Mouse (Mus musculus) embryonic facial prominence, embryonic 15.5 days (tissue): Measurements from ENCODE around the gene Chn2. TPM values are rescaled to one million over a fixed set of nuclear protein-coding genes. Genes with fewer than 3 reads are reported as not detected.

Source experiments
- ATAC-seq: fragments of 200-750 bp; cut with Nextera tagmentation; 2 replicates; pipeline ENCODE4 v1.8.0; 2017; ENCODE audit warnings: low read depth, moderate TSS enrichment; ENCODE audit not compliant: insufficient number of reproducible peaks, low FRiP score, low TSS enrichment
- H3K27ac ChIP-seq: fragments of 300-500 bp; sonication (generic); replicated peaks from 2 replicates; pipeline ENCODE4 v1.5.1; 2015; ENCODE audit warnings: mild to moderate bottlenecking, inconsistent platforms
- H3K27me3 ChIP-seq: fragments of 300-500 bp; sonication (generic); 2 replicates; pipeline ENCODE4 v1.6.1; 2015; ENCODE audit warnings: inconsistent platforms
- H3K36me3 ChIP-seq: fragments of 300-500 bp; sonication (generic); 2 replicates; pipeline ENCODE4 v1.6.1; 2015; ENCODE audit warnings: mild to moderate bottlenecking, inconsistent platforms
- H3K4me1 ChIP-seq: fragments of 300-500 bp; sonication (generic); 2 replicates; pipeline ENCODE4 v1.6.1; 2015; ENCODE audit warnings: inconsistent platforms
- H3K4me2 ChIP-seq: fragments of 300-500 bp; sonication (generic); replicated peaks from 2 replicates; pipeline ENCODE4 v1.6.1; 2015; ENCODE audit warnings: mild to moderate bottlenecking, inconsistent platforms
- H3K4me3 ChIP-seq: fragments of 300-500 bp; sonication (generic); replicated peaks from 2 replicates; pipeline ENCODE4 v1.5.1; 2015; ENCODE audit warnings: mild to moderate bottlenecking, inconsistent platforms
- H3K9ac ChIP-seq: fragments of 300-500 bp; sonication (generic); 2 replicates; pipeline ENCODE4 v1.6.1; 2015; ENCODE audit warnings: inconsistent platforms
- H3K9me3 ChIP-seq: fragments of 300-500 bp; sonication (generic); replicated peaks from 2 replicates; pipeline ENCODE4 v1.6.1; 2016; ENCODE audit warnings: inconsistent platforms
- WGBS: fragments of 180-500 bp; shearing (Covaris S2); methylation state at CpG from one replicate; pipeline ENCODE4 v1.1.7; 2015; 5-methylcytosine and 5-hydroxymethylcytosine counted together
- polyA plus RNA-seq: library from polyadenylated mRNA; unstranded; fragments of >200 nt; fragmentation: Nextera tagmentation; extraction: Ambion mirVana; gene quantifications from 2 replicates; pipeline ENCODE4 v1.2.1, GENCODE M21; 2015

Gene Chn2
- polyA plus RNA-seq, 1 experiment from 2014 or later, result 12.2 TPM

- ATAC-seq, result peak; percentile 63; the same call in 1 of the 2 replicates
- no peak overlapping the region; the same call in 1 of the 2 replicates for H3K27ac ChIP-seq
- peaks cover 17% of the 10 kb centered on the region for H3K4me1 ChIP-seq
- H3K4me3 ChIP-seq, result 0 out of 2 replicates have a peak overlapping the region, but pooled peaks have one; percentile 3
- no peak overlapping the region for H3K9ac ChIP-seq
- H3K27me3 ChIP-seq, result no peaks in the 10 kb centered on the region
- H3K9me3 ChIP-seq, result no peaks in the 10 kb centered on the region
- H3K36me3 ChIP-seq, result no peaks in the 10 kb centered on the region
- H3K4me2 ChIP-seq, result no peak overlapping the region
- 40% methylated on average over 14 of the region's 14 CpGs for WGBS
Observed at GRCm38 (mm10) chr6:54272556-54273378, 233.4 kb downstream of the Chn2 start.

GRCm38 (mm10) chr6:54273379-54273730 is 234.0 kb downstream of the Chn2 start:
- Histone ChIP-seq H3K27me3 (no peaks in the 10 kb centered on the region), H3K9ac (no peak overlapping the region), H3K4me3 (no peak overlapping the region), H3K4me1 (peaks cover 23% of the 10 kb centered on the region), H3K9me3 (no peaks in the 10 kb centered on the region), H3K36me3 (no peaks in the 10 kb centered on the region), H3K4me2 (no peak overlapping the region), H3K27ac (no peak overlapping the region)
- WGBS, result 50% methylated on average over 6 of the region's 6 CpGs
- ATAC-seq, result no peak

- H3K9me3 ChIP-seq, result no peaks in the 10 kb centered on the region
- no peaks in the 10 kb centered on the region for H3K27me3 ChIP-seq
- H3K4me2 ChIP-seq, result no peak overlapping the region
- H3K36me3 ChIP-seq, result no peaks in the 10 kb centered on the region
- peaks cover 28% of the 10 kb centered on the region for H3K4me1 ChIP-seq
- ATAC-seq, result no peak
- H3K9ac ChIP-seq, result no peak overlapping the region
- no peak overlapping the region for H3K27ac ChIP-seq
- 65% methylated on average over 4 of the region's 4 CpGs for WGBS
- H3K4me3 ChIP-seq, result no peak overlapping the region
Observed at GRCm38 (mm10) chr6:54277234-54277633, 237.9 kb downstream of the Chn2 start.

GRCm38 (mm10) chr6:54277828-54278227 is 238.5 kb downstream of the Chn2 start:
- Histone ChIP-seq H3K9ac (no peak overlapping the region), H3K4me1 (peaks cover 22% of the 10 kb centered on the region; the same call in 1 of the 2 replicates), H3K36me3 (no peaks in the 10 kb centered on the region), H3K9me3 (no peaks in the 10 kb centered on the region), H3K27ac (no peak overlapping the region), H3K4me3 (no peak overlapping the region), H3K4me2 (no peak overlapping the region), H3K27me3 (no peaks in the 10 kb centered on the region)
- peak; percentile 39; the same call in 1 of the 2 replicates for ATAC-seq
- 42% methylated on average over 5 of the region's 5 CpGs for WGBS

- Histone ChIP-seq H3K9ac (no peak overlapping the region), H3K9me3 (no peaks in the 10 kb centered on the region), H3K27ac (peak overlapping the region; percentile 39; the same call in 1 of the 2 replicates), H3K4me3 (no peak overlapping the region), H3K4me2 (no peak overlapping the region), H3K36me3 (no peaks in the 10 kb centered on the region), H3K27me3 (no peaks in the 10 kb centered on the region), H3K4me1 (peaks cover 14% of the 10 kb centered on the region; the same call in 1 of the 2 replicates)
- 66% methylated on average over 2 of the region's 2 CpGs for WGBS
- ATAC-seq, result no peak
Observed at GRCm38 (mm10) chr6:54278613-54279012, 239.3 kb downstream of the Chn2 start.

- no peak overlapping the region for H3K27ac ChIP-seq
- no peak overlapping the region for H3K4me2 ChIP-seq
- H3K36me3 ChIP-seq, result no peaks in the 10 kb centered on the region
- H3K4me1 ChIP-seq, result peaks cover 13% of the 10 kb centered on the region; the same call in 1 of the 2 replicates
- no peak overlapping the region for H3K9ac ChIP-seq
- ATAC-seq, result no peak
- 56% methylated on average over 11 of the region's 11 CpGs for WGBS
- H3K9me3 ChIP-seq, result no peaks in the 10 kb centered on the region
- H3K4me3 ChIP-seq, result no peak overlapping the region
- H3K27me3 ChIP-seq, result no peaks in the 10 kb centered on the region
Observed at GRCm38 (mm10) chr6:54279391-54279790, 240.0 kb downstream of the Chn2 start.

- Histone ChIP-seq H3K27me3 (no peaks in the 10 kb centered on the region), H3K9me3 (no peaks in the 10 kb centered on the region), H3K9ac (no peak overlapping the region), H3K27ac (no peak overlapping the region), H3K36me3 (no peaks in the 10 kb centered on the region), H3K4me3 (no peak overlapping the region), H3K4me2 (no peak overlapping the region), H3K4me1 (peaks cover 13% of the 10 kb centered on the region; the same call in 1 of the 2 replicates)
- no peak for ATAC-seq
- WGBS, result 84% methylated on average over 6 of the region's 6 CpGs
Observed at GRCm38 (mm10) chr6:54280248-54280647, 240.9 kb downstream of the Chn2 start.

- no peak overlapping the region for H3K4me3 ChIP-seq
- H3K9ac ChIP-seq, result no peak overlapping the region
- peaks cover 5% of the 10 kb centered on the region; the same call in 1 of the 2 replicates for H3K4me1 ChIP-seq
- no peak for ATAC-seq
- no peaks in the 10 kb centered on the region for H3K9me3 ChIP-seq
- no peak overlapping the region for H3K27ac ChIP-seq
- WGBS, result 42% methylated on average over 1 of the region's 1 CpGs
- H3K36me3 ChIP-seq, result no peaks in the 10 kb centered on the region
- H3K4me2 ChIP-seq, result no peak overlapping the region
- no peaks in the 10 kb centered on the region for H3K27me3 ChIP-seq
Observed at GRCm38 (mm10) chr6:54283299-54283698, 243.9 kb downstream of the Chn2 start.

- 86% methylated on average over 12 of the region's 12 CpGs for WGBS
- H3K4me1 ChIP-seq, result no peaks in the 10 kb centered on the region
- no peak overlapping the region for H3K4me2 ChIP-seq
- no peaks in the 10 kb centered on the region for H3K9me3 ChIP-seq
- no peaks in the 10 kb centered on the region for H3K27me3 ChIP-seq
- no peak overlapping the region for H3K27ac ChIP-seq
- H3K9ac ChIP-seq, result no peak overlapping the region
- ATAC-seq, result no peak
- H3K4me3 ChIP-seq, result no peak overlapping the region
- no peaks in the 10 kb centered on the region for H3K36me3 ChIP-seq
Observed at GRCm38 (mm10) chr6:54284167-54284711, 244.9 kb downstream of the Chn2 start.

GRCm38 (mm10) chr6:54286813-54287212 is 247.5 kb downstream of the Chn2 start:
- 80% methylated on average over 5 of the region's 5 CpGs for WGBS
- no peaks in the 10 kb centered on the region for H3K27me3 ChIP-seq
- no peak for ATAC-seq
- H3K9me3 ChIP-seq, result no peaks in the 10 kb centered on the region
- no peaks in the 10 kb centered on the region for H3K4me1 ChIP-seq
- H3K4me2 ChIP-seq, result no peak overlapping the region
- no peak overlapping the region for H3K4me3 ChIP-seq
- no peaks in the 10 kb centered on the region for H3K36me3 ChIP-seq
- no peak overlapping the region for H3K9ac ChIP-seq
- no peak overlapping the region for H3K27ac ChIP-seq

GRCm38 (mm10) chr6:54289774-54290500 is 250.6 kb downstream of the Chn2 start:
- H3K4me2 ChIP-seq, result no peak overlapping the region
- H3K4me1 ChIP-seq, result no peaks in the 10 kb centered on the region
- H3K4me3 ChIP-seq, result no peak overlapping the region
- H3K36me3 ChIP-seq, result no peaks in the 10 kb centered on the region
- no peak for ATAC-seq
- WGBS, result 65% methylated on average over 10 of the region's 10 CpGs
- H3K9ac ChIP-seq, result no peak overlapping the region
- H3K9me3 ChIP-seq, result no peaks in the 10 kb centered on the region
- H3K27ac ChIP-seq, result no peak overlapping the region
- no peaks in the 10 kb centered on the region for H3K27me3 ChIP-seq
